Mouse (Mus musculus): ENCODE measurements around the gene Sap30.

GRCm38 (mm10) chr8:57480606-57481005 is 7.1 kb downstream of the Sap30 start:
- no peak for TF ChIP-seq CTCF (IDR thresholded peaks at IDR 0.05; ENCODE audit: low read depth, low read length)
- TF ChIP-seq POLR2AphosphoS5 (IDR thresholded peaks at IDR 0.05; ENCODE audit: insufficient replicate concordance, low read depth, low read length), result no peak
- no peak for TF ChIP-seq GATA1 (IDR thresholded peaks at IDR 0.05; ENCODE audit: borderline replicate concordance, low read length)
- TF ChIP-seq TAL1 (conservative IDR thresholded peaks at IDR 0.05; ENCODE audit: low read depth, low read length), result no peak

Data from G1E (cell line).